Mouse (Mus musculus): ENCODE results near the gene Ccdc24.

GRCm38 (mm10) chr4:117841566-117841965 is 30.8 kb downstream of the Ccdc24 start:
- no peak for TF ChIP-seq HCFC1 (IDR thresholded peaks at IDR 0.05; ENCODE audit: low read depth, low read length)
- TF ChIP-seq USF1 (IDR thresholded peaks at IDR 0.05; ENCODE audit: low read depth, low read length): no peak
- no peak for TF ChIP-seq EP300 (IDR thresholded peaks at IDR 0.05; ENCODE audit: low read depth in 1 of 2, low read length in 2 of 2)
- TF ChIP-seq RAD21 (IDR thresholded peaks at IDR 0.05; ENCODE audit: low read depth, low read length): no peak
- TF ChIP-seq GATA1 (IDR thresholded peaks at IDR 0.05; ENCODE audit: low read depth, low read length): no peak

All from MEL (cell line).